Comparison of ENCODE assay signal across 18 mouse cellular contexts in the genomic region with DNA sequence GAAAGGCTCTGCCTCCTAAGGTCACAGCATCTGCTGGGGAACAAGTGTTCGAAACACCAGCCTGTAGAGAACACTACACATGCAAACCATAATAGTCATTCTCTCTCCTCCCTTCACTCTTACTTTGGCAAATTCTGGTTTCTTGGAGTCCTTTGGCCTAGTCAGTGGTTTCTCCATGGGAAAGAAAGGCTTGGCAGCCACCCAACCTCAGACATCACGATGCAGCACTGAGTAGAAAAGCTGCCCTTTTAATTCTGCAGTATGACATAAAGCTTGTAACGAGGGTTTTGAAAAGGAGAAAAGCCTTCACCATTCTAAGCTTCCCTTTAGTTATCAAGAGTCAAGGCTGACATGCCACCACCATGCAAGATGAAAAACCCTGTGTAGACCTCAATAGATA.
A peak's percentile ranks its signal among the peaks of the same experiment; 100 is the strongest.
DNase-seq lines count a peak whose midpoint lies in the region; ATAC-seq and TF ChIP-seq lines count a peak whose summit lies in the region.
"Had no signal": no experiment of that assay in that cellular context is flagged by ENCODE, and none has a peak within 500 bp of the region (broad histone marks: within the 10 kb centered on the region; RNA-seq: fewer than 3 reads in every experiment).

No protein-coding gene starts in this region.

- DNase-seq in adrenal gland, postnatal 10 days, result peak; percentile 60
- no peak for DNase-seq in adrenal gland, adult 8-10 months
- peak; percentile 34 for DNase-seq in hindbrain, embryonic 14.5 days (ENCODE audit: low spot score)
- peak; percentile 50 for DNase-seq in midbrain, postnatal 0 days (ENCODE audit: low spot score)
- peak; percentile 60 to 63 for DNase-seq in cerebellum, postnatal 36 days
- DNase-seq: kidney, adult 18-20 months; kidney, postnatal 25 days; lung, adult 2 months; thymus, postnatal 4 days had no signal

- no peaks in the 10 kb centered on the region for H3K36me3 ChIP-seq in hindbrain, embryonic 14.5 days (replicated peaks; ENCODE audit: control insufficient read depth, insufficient read depth)
- no peaks in the 10 kb centered on the region for H3K36me3 ChIP-seq in hindbrain, embryonic 16.5 days (ENCODE audit: control insufficient read depth, insufficient read depth, low read length)
- no peaks in the 10 kb centered on the region for H3K36me3 ChIP-seq in midbrain, postnatal 0 days (ENCODE audit: insufficient read depth, low read length)
- H3K36me3 ChIP-seq in midbrain, embryonic 13.5 days, result no peaks in the 10 kb centered on the region
- H3K36me3 ChIP-seq: forebrain, embryonic 15.5 days; G1E; heart, embryonic 12.5 days had no signal

- TF ChIP-seq CTCF in midbrain, postnatal 0 days (IDR thresholded peaks at IDR 0.05), result no peak

- ATAC-seq in hindbrain, embryonic 14.5 days (ENCODE audit: low FRiP score), result no peak
- no peak for ATAC-seq in hindbrain, embryonic 16.5 days
- no peak for ATAC-seq in midbrain, postnatal 0 days (ENCODE audit: low FRiP score)
- no peak for ATAC-seq in midbrain, embryonic 13.5 days
- no peak for ATAC-seq in activated CD4-positive, CD25-positive, alpha-beta regulatory T cell, adult 4 months
- ATAC-seq: CD4-positive, CD25-positive, alpha-beta regulatory T cell, adult 4 months; forebrain, embryonic 15.5 days; midbrain, embryonic 16.5 days had no signal

- H3K27me3 ChIP-seq in hindbrain, embryonic 14.5 days (ENCODE audit: control insufficient read depth, insufficient read depth, low read length), result no peaks in the 10 kb centered on the region
- H3K27me3 ChIP-seq in hindbrain, embryonic 16.5 days (replicated peaks; ENCODE audit: control insufficient read depth, insufficient read depth, low read length), result no peaks in the 10 kb centered on the region
- H3K27me3 ChIP-seq in midbrain, postnatal 0 days (ENCODE audit: insufficient read depth, low read length), result no peaks in the 10 kb centered on the region
- H3K27me3 ChIP-seq in midbrain, embryonic 13.5 days, result no peaks in the 10 kb centered on the region
- H3K27me3 ChIP-seq: forebrain, embryonic 15.5 days; heart, embryonic 12.5 days had no signal

- H3K4me3 ChIP-seq in hindbrain, embryonic 14.5 days (replicated peaks; ENCODE audit: low read length), result no peak overlapping the region
- H3K4me3 ChIP-seq in hindbrain, embryonic 16.5 days (ENCODE audit: low read length), result no peak overlapping the region
- no peak overlapping the region for H3K4me3 ChIP-seq in midbrain, postnatal 0 days (ENCODE audit: low read depth, low read length)
- no peak overlapping the region for H3K4me3 ChIP-seq in midbrain, embryonic 13.5 days (replicated peaks)
- H3K4me3 ChIP-seq: forebrain, embryonic 15.5 days; heart, embryonic 12.5 days had no signal

- WGBS in hindbrain, embryonic 14.5 days, result 54% methylated on average over 3 of the region's 3 CpGs
- WGBS in hindbrain, embryonic 16.5 days, result 43% methylated on average over 3 of the region's 3 CpGs
- WGBS in midbrain, postnatal 0 days, result 44% methylated on average over 3 of the region's 3 CpGs
- WGBS in midbrain, embryonic 13.5 days, result 60% methylated on average over 3 of the region's 3 CpGs

- H3K27ac ChIP-seq in hindbrain, embryonic 14.5 days, result no peak overlapping the region
- no peak overlapping the region for H3K27ac ChIP-seq in hindbrain, embryonic 16.5 days (ENCODE audit: low read depth, low read length)
- no peak overlapping the region for H3K27ac ChIP-seq in midbrain, postnatal 0 days (ENCODE audit: low read depth, low read length)
- H3K27ac ChIP-seq in midbrain, embryonic 13.5 days, result no peak overlapping the region
- H3K27ac ChIP-seq: forebrain, embryonic 15.5 days had no signal

- no peak overlapping the region for H3K9ac ChIP-seq in hindbrain, embryonic 14.5 days
- H3K9ac ChIP-seq in hindbrain, embryonic 16.5 days (ENCODE audit: low read depth, low read length), result no peak overlapping the region
- H3K9ac ChIP-seq in midbrain, postnatal 0 days (replicated peaks; ENCODE audit: low read length, poor library complexity, severe bottlenecking), result no peak overlapping the region
- no peak overlapping the region for H3K9ac ChIP-seq in midbrain, embryonic 13.5 days (replicated peaks)
- H3K9ac ChIP-seq: forebrain, embryonic 15.5 days; heart, embryonic 12.5 days had no signal

- H3K4me2 ChIP-seq in hindbrain, embryonic 14.5 days (replicated peaks), result no peak overlapping the region
- no peak overlapping the region for H3K4me2 ChIP-seq in hindbrain, embryonic 16.5 days (ENCODE audit: low read length)
- H3K4me2 ChIP-seq in midbrain, postnatal 0 days (ENCODE audit: low read depth, low read length, poor library complexity, severe bottlenecking), result no peak overlapping the region
- no peak overlapping the region for H3K4me2 ChIP-seq in midbrain, embryonic 13.5 days (replicated peaks)
- H3K4me2 ChIP-seq: forebrain, embryonic 15.5 days; heart, embryonic 12.5 days; liver, embryonic 11.5 days had no signal

- H3K4me1 ChIP-seq in hindbrain, embryonic 14.5 days (replicated peaks; ENCODE audit: control insufficient read depth, insufficient read depth, low read length), result no peaks in the 10 kb centered on the region
- H3K4me1 ChIP-seq in hindbrain, embryonic 16.5 days (ENCODE audit: control insufficient read depth, insufficient read depth, low read depth, low read length), result no peaks in the 10 kb centered on the region
- H3K4me1 ChIP-seq in midbrain, postnatal 0 days (ENCODE audit: insufficient read depth, low read length), result no peaks in the 10 kb centered on the region
- 0 out of 2 replicates have a peak, but pooled peaks cover 3% of the 10 kb centered on the region for H3K4me1 ChIP-seq in midbrain, embryonic 13.5 days (replicated peaks)

- no peaks in the 10 kb centered on the region for H3K9me3 ChIP-seq in hindbrain, embryonic 14.5 days (ENCODE audit: control insufficient read depth, low read length)
- no peaks in the 10 kb centered on the region for H3K9me3 ChIP-seq in hindbrain, embryonic 16.5 days (ENCODE audit: control insufficient read depth, low read length)
- H3K9me3 ChIP-seq in midbrain, postnatal 0 days (ENCODE audit: low read length), result no peaks in the 10 kb centered on the region
- H3K9me3 ChIP-seq in midbrain, embryonic 13.5 days, result no peaks in the 10 kb centered on the region
- H3K9me3 ChIP-seq: forebrain, embryonic 15.5 days; G1E; heart, embryonic 12.5 days had no signal
